Mouse (Mus musculus) bone marrow macrophage, adult 2 months (primary cell): ENCODE measurements around the gene Kif2a. TPM values are rescaled to one million over a fixed set of nuclear protein-coding genes. Genes with fewer than 3 reads are reported as not detected.
"Not testable (repeated sequence)": the region's sequence is repeated elsewhere in the genome, so short reads cannot be mapped to it uniquely, and the experiment has no call there.

Experiments used
- H3K27ac ChIP-seq: 2 replicates; pipeline ENCODE4 v1.5.1; 2012; ENCODE audit warnings: low read depth, low read length; ENCODE audit not compliant: insufficient read depth
- H3K4me1 ChIP-seq: 2 replicates; pipeline ENCODE4 v1.6.1; 2012; ENCODE audit warnings: low read length; ENCODE audit not compliant: control insufficient read depth, insufficient read depth
- H3K4me3 ChIP-seq: 2 replicates; pipeline ENCODE4 v1.5.1; 2012; ENCODE audit warnings: mild to moderate bottlenecking, low read length, moderate library complexity; ENCODE audit not compliant: insufficient read depth
- CTCF ChIP-seq: IDR thresholded peaks from 2 replicates; pipeline ENCODE4 v1.5.1; 2012; ENCODE audit warnings: low read depth, mild to moderate bottlenecking, low read length, moderate library complexity
- POLR2A ChIP-seq: IDR thresholded peaks from 2 replicates; pipeline ENCODE4 v1.6.1; 2012; ENCODE audit warnings: mild to moderate bottlenecking, low read depth, low read length, borderline replicate concordance
- polyA plus RNA-seq: library from polyadenylated mRNA; stranded (reverse); fragments of >200 nt; gene quantifications from 2 replicates; pipeline ENCODE4 v1.2.4, GENCODE M21; 2012; ENCODE audit not compliant: missing spikeins, insufficient read depth, insufficient read length

The Kif2a gene
- polyA plus RNA-seq, 1 experiment = 49.3 TPM

DNA sequence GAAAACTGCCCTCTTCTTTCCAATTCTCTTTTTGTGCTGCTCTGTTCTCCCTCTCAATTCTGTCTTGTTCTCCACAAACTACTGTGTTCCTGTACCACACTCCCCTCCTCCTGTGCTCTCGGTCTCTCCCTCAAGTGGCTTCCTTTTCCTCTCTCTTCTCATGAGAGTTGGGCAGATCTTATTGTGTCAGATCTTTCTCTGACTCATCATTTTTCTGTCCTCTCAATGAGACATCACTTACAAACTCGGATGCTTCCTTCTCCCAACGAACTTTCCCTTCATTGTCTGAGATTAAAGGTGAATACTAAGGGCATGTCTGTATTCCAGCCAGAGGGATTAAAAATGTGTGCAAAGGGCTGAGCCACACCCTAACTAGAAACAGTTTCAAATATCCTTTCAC, 3.7 kb upstream of the Kif2a start:
- TF ChIP-seq POLR2A (no peak), CTCF (no peak)
- peaks cover 21% of the 10 kb centered on the region for H3K4me1 ChIP-seq
- no peak overlapping the region for H3K4me3 ChIP-seq
- H3K27ac ChIP-seq = peak overlapping the region; percentile 54

DNA sequence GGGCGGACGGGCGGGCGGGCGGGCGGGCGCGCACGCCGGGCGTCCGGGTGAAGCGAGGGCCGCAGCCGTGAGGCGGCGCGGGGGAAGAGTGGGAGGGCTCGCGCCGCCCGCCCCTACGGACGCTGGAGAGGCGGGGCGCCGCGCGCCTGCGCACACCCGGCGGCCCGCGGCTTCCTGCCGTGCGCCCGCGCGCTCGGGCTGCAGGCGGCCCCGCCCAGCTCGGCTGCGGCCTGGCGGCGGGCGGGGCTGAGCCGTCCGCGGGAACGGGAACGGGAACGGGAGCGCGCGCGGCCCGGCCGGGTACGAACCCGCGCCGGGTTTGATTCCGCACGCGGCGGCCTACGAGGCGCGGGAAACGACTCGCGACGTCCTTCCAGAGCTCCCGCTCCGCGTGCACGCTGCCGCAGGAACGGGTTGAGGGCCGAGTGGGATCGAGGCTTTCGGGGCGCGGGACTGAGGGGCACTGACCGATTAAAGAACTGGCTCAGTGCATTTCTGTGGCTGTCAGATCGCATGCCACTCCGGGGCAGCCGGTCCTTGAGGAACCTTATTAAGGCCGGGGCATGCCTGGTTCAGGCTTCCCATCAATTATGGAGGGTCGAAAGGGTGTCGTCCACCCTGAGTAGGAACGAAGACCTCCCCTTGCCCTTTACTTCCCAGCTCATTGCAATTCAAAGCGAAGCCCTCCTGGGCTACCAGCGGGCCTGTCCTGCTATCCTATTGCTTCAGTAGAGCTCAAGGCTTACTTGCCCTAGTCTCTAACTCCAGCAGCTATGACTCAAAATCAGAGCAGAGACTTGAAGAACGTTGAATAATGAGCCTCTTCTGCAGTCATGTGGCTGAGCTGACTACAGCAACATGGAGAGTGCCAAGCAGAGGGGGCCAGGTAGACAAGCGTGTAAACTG, 593 bp upstream of the Kif2a start:
- peak overlapping the region; percentile 100 for H3K4me3 ChIP-seq
- H3K27ac ChIP-seq = peak overlapping the region; percentile 65
- H3K4me1 ChIP-seq = peaks cover 30% of the 10 kb centered on the region
- TF ChIP-seq CTCF (no peak), POLR2A (no peak)

DNA sequence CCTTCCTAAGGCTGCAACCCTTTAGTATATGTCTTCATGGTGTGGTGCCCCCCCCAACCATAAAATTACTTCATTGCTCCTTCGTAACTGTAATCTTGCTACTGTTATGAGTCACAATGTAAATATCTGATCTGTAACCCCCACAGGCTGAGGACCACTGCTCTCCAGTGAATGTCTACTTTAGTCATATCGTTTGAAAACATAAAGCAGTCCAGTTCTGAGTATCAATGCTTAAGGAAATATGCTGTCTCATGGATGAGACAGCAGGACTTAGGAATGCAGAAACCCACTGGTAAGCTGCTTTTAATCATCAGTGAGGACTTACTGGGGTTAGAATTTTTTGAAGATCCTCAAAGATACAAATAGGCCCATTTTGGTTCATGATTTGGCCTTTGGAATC, 2.5 kb downstream of the Kif2a start:
- Histone ChIP-seq H3K4me1 (peaks cover 30% of the 10 kb centered on the region), H3K4me3 (no peak overlapping the region), H3K27ac (no peak overlapping the region)
- TF ChIP-seq POLR2A (no peak), CTCF (no peak)

DNA sequence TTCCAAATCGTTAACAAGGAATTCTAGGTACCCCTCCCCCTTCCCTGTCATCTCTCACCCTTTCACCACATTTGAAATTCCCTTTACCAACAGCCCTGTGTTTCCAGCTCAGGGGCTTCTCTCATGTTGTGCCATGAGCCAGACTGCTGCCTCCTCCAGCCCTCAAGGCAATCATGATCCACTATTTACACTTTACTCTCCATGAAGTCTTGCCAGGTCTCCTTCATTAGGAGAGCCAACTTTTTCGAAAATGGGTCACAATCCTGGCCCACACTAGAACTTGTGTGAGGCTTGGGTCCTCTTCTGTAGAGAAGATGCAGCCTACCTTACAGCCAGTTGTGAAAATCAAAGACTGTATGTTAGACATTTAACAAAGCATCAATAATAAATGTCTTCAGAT, 8.0 kb downstream of the Kif2a start:
- Histone ChIP-seq H3K4me1 (peaks cover 25% of the 10 kb centered on the region), H3K4me3 (no peak overlapping the region), H3K27ac (no peak overlapping the region)
- no peak for TF ChIP-seq POLR2A
- no peak for TF ChIP-seq CTCF

DNA sequence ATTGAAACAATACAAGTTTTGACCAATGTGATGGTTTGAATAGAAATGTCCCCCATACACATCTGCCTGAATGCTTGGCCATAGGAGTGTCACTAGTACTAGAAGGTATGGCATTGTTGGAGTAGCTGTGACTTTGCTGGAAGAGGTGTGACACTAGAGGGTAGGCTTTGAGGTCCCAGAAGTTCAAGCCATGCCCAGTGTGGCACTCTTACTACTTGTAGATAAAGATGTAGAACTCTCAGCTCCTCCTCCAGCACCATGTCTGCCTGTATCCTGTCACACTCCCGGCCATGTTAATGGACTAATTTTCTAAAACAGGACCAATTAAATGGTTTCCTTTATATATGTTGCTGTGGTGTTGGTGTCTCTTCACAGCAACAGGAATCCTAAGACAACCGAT, 10.3 kb downstream of the Kif2a start:
- no peak for TF ChIP-seq CTCF
- TF ChIP-seq POLR2A = no peak
- peaks cover 15% of the 10 kb centered on the region for H3K4me1 ChIP-seq
- no peak overlapping the region for H3K27ac ChIP-seq
- H3K4me3 ChIP-seq = no peak overlapping the region

DNA sequence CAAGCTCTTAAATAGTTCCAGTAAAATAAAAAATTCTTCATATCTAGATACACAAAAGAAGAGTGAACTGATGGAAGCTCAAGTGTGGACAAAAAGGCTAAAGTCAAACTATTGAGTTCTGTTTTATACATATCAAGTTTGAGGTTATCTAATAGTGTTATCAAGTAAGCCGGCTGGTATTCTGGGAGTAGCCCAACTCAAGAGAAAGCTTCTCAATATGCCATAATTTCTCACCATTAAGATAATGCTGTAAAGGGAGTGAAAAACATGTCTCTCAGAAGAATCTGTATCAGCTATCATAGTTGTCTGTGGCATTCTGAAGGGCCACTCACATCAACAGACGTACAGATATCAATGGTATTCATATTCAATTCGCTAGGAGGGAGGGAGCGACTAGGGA, 13.8 kb downstream of the Kif2a start:
- no peak overlapping the region for H3K4me3 ChIP-seq
- TF ChIP-seq CTCF (no peak), POLR2A (no peak)
- peaks cover 4% of the 10 kb centered on the region; the same call in 1 of the 2 replicates for H3K4me1 ChIP-seq
- H3K27ac ChIP-seq = no peak overlapping the region

DNA sequence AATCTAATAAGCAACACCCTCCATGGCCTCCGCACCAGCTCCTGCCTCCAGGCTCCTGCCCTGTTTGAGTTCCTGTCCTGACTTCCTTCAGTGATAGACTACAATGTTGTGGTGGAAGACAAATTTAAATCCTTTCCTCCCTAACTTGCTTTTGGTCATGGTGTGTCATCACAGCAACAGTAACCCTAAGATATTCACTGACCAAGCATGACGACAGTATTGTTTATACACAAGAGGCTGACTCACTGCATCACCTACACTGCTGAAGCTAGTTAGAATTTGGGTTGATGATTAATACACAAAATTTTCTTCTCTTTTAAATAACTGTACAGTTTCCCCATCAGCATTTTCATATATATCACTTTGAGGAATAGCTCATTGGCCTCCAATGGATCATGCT, 18.7 kb downstream of the Kif2a start:
- H3K4me1 ChIP-seq = peaks cover 27% of the 10 kb centered on the region
- H3K4me3 ChIP-seq = no peak overlapping the region
- H3K27ac ChIP-seq = no peak overlapping the region
- no peak for TF ChIP-seq POLR2A
- TF ChIP-seq CTCF = no peak

DNA sequence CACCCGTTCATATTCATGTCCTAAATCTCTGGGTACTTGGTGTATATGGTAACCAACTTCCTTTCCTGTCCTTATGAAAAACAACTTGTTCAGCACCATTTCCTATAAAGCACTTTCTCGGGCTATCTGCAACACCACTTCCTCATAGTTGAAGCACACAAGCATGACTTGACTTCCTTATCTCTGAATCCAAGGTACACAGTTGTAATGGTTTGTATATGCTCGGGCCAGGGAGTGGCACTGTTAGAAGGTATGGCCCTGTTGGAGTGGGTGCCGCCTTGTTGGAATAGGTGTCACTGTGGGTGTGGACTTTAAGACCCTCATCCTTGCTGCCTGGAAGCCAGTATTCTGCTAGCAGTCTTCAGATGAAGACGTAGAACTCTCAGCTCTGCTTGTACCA, 23.3 kb downstream of the Kif2a start:
- peaks cover 40% of the 10 kb centered on the region for H3K4me1 ChIP-seq
- TF ChIP-seq POLR2A (no peak), CTCF (no peak)
- no peak overlapping the region for H3K4me3 ChIP-seq
- peak overlapping the region; percentile 57 for H3K27ac ChIP-seq

DNA sequence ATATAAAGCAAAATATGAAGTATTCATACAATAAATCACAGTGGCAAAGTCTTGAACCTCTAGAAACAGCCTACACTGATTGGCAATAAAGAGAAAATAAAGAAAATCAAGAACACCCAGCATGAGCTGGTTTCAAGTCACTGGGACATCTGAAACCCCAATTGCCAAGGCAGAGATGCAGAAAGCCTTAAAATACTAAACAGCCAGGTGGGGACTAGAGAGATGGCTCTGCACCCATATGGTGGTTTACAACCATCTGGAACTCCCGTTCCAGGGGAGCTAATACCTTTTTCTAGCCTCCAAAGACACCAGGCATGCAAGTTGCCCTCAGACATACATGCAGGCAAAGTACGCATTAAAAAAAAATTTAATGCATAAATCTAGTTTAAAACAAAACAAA, 23.9 kb downstream of the Kif2a start:
- Histone ChIP-seq H3K4me1 (peaks cover 37% of the 10 kb centered on the region), H3K27ac (peak overlapping the region; percentile 46), H3K4me3 (no peak overlapping the region)
- TF ChIP-seq CTCF = no peak
- no peak for TF ChIP-seq POLR2A

DNA sequence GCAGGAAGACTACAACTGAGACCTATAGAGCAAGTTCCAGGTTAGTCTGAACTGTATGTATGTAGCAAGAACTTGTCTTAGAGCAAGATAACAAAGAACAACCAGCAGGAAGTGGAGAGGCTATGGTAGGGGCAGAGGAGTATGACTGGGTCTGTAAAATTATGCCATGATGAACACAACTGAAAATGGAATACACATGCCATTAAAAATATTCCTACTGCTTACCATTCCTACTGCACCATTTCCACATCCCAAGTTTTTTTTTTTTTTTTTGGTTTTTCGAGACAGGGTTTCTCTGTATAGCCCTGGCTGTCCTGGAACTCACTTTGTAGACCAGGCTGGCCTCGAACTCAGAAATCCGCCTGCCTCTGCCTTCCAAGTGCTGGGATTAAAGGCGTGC, 24.4 kb downstream of the Kif2a start:
- H3K4me3 ChIP-seq = not testable (repeated sequence)
- H3K4me1 ChIP-seq = peaks cover 32% of the 10 kb centered on the region

More for the DNA sequence above, 24.4 kb downstream of the Kif2a start:
- H3K27ac ChIP-seq = not testable (repeated sequence)
